Mouse (Mus musculus) spleen, adult 10 weeks (tissue): ENCODE measurements around the gene Dnajc17. TPM values are rescaled to one million over a fixed set of nuclear protein-coding genes. Genes with fewer than 3 reads are reported as not detected.

Source experiments
- polyA plus RNA-seq: library from polyadenylated mRNA; stranded (reverse); fragments of 350-450 nt; fragmentation: Illumina TruSeq; extraction: RNeasy Lipid Tissue Mini Kit (QIAGEN cat#74804); gene quantifications from one replicate; pipeline ENCODE4 v1.2.3, GENCODE M21; 2015; ENCODE audit warnings: low replicate concordance; ENCODE audit not compliant: insufficient read depth

Dnajc17 gene
- polyA plus RNA-seq = 14.3 TPM

DNA sequence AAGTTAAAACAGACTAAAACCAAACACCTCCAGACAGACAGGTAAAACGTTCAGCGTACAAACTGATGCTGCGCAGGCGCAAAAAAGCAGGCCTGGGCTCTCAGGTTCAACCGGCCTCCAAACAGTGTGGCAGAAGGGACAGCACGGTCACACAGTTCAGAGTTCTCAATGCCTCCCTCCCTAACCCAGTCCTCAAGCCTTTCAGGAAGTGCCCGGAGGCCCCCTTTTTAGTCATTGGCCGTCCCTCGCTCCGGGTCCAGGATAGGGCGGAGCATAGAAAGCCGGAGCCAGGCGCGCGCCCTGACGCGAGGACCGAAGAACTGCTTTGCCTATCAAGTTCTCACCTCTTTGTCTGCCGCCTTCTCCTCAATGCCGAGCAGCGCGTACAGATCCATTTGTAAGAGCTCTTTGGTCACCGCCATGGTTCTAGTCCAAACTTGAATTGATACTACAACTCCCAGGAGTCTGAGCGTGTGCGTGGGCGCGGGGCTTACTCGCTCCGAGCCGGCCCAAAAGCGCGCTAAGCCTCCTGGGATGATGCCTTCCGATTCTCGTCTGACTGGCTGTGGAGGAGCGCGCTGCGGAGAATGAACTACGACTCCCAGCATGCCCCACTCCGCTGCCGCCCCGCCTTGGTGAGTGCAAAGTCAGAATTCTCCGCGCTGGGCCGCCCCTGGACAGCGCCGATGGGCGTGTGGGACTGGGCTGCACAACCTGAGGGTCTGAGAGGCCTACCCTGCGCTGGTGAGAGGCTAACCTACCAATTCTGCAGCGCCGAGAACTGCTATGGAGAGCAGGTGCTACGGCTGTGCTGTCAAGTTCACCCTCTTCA lies at the start of gene Dnajc17, which contains the start of gene Zfyve19:
Gene Dnajc17 (minus strand): TSS at position 452 of the 832 bp plus-strand sequence.
Gene Zfyve19 (plus strand): TSS at position 274 of the 832 bp plus-strand sequence.

DNA sequence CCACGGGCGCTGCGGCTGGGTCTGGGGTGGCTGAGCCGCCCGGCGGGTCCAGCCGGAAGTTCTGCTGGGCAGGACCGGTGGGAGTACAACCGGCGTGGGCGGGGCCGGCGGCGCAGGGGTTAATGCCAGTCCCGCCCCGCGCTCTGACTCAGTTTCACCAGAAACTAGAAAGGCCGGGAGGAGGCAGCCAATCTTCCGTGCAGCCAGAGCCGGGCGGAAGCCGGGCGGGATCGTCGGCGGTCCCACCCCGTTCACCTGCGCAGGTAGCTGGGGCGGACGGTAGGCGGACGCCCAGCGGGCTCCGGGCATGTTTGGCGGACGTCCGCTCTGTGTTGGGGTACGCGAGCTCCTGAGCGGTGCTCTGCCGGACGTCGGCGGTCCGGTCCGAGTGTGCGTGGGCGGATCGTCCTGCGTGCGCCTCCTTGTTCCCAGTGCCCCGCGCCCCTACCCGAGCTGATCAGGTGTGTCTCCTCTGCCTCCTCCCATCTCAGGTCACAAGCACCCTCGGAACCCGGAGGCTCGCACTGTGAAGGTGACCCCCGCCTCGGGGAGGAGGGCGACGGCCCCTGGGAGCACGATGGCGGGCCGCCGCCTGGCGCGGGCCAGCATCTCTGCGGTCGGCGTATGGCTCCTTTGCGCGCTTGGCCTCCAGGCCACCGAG lies 28.7 kb upstream of the Dnajc17 start, which contains the start of gene Spint1:
Gene Spint1 (plus strand): TSS at position 153 of the 661 bp plus-strand sequence.

DNA sequence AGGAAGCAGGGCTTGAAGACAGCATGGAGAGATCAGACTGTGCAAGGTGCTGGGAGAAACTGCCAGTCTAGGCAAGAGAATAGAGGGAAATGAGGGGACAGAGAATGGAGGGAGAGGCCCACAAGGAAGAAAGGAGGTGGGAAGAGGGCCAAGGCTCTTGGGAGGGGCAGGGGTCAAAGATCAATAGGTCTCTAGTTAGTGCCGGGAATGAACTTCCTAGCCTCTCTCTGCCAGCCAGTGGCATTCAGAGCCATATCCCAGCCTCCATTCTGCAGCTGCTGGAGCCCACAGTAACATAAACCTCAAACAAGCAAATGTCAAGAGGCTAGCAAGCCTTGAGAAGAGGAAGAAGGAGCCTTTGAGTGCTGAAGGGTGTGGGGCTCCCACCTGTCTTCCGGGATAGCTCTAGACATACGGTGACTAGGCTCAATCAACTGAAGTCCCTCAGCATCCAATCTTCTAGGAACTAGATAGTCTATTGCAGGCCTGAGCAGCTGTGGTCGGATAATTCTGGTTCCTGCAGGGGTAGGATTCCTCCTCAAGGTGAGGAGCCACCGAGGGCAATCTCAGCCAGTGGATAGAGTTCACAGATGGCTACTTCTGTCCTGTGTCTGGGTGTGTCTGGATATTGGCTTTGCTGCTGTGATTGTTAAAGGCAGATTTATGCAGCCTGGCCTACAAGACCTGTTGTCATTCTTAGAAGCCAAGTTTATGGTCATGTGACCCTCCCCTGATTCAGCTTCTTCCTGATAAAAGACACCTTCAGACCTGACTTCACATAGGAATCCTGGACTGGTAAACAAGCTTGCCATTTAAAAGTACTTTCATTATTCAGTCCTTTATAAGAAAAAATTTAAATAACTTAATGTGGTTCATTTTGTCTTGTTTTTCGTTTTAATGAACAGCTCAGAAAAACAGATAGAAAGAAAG lies 21.4 kb upstream of the Dnajc17 start, which contains the start of gene Ppp1r14d:
Gene Ppp1r14d (minus strand): TSS at position 132 of the 930 bp plus-strand sequence.

DNA sequence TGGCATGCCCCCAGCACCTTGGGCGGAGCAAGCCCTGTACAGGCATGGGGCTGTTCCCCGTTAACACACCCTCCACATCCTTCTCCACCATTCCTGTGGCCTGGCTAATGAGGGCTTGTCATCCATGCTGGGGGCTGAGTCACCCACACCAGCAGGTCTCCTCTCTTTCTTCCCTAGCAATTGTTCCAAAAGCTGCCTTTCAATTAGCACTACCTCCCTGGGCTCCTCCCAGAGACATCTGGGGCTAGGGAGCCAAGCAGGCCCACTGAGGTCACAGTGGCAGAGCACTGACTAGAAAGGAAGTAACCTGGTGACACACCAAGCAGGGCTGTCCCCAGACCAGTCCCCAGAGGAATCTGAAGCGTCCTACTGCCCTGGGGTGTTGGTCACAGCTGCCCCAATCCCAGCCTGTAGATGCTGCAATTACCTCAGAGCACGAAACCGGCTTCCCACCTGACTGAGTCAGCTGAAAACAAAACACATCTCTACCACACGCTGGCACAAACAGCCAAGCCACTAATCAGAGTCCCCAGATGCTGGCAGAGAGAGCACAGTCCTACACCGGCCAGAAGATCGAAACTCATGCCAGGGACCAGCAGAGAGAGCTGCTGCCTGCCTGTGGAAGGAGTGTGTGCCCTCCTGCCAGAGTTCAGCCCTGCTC lies 34.5 kb downstream of the Dnajc17 start, which contains the start of gene Gm14137:
Gene Gm14137 (plus strand): TSS at position 519 of the 661 bp plus-strand sequence.

DNA sequence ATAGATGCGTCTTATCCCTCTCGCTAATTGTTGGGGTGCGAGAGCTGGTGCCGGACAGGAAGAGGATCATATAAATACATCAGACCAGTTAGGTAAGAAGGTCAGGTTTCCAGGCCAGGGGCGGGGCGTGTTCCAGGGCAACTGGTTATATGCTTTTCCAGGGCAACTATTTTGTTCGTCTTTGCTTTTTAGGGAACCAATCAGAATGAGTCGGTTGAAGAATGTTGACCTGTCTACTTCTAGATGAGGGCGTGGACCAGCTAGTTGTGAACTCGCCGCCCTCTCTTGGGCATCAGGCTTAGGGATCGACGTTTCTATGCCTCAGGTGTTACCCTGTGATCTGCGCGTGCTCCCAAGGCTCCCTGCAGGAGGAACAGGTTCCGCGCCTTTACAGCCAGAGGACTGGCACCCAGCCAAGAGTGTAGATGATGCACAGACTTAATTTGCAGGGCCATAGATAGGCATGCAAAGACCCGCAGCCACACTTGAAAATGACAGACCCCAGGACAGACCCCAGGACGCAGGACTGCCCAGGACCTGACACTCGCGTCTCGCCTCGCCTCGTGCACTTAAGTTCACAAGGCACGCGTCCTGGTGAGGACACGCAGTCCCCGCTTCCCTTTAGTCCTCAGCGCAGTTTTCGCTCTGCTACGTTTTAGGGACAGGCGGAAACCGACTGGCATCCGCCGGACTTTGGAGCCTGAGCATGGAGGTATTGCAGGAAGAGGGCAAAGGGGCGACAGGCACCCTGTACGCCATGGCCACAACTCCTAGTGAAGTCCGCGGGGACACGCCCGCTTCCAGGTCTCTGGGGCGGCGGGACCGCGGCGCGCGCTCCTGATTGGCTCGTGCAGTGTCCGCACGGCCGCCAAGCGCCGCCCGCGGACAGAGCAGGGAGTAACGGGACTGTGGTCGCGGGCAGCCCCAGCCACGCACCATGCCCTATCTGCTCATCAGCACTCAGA lies 41.4 kb downstream of the Dnajc17 start, which contains the start of gene Gchfr:
Gene Gchfr (plus strand): TSS at position 873 of the 965 bp plus-strand sequence.

DNA sequence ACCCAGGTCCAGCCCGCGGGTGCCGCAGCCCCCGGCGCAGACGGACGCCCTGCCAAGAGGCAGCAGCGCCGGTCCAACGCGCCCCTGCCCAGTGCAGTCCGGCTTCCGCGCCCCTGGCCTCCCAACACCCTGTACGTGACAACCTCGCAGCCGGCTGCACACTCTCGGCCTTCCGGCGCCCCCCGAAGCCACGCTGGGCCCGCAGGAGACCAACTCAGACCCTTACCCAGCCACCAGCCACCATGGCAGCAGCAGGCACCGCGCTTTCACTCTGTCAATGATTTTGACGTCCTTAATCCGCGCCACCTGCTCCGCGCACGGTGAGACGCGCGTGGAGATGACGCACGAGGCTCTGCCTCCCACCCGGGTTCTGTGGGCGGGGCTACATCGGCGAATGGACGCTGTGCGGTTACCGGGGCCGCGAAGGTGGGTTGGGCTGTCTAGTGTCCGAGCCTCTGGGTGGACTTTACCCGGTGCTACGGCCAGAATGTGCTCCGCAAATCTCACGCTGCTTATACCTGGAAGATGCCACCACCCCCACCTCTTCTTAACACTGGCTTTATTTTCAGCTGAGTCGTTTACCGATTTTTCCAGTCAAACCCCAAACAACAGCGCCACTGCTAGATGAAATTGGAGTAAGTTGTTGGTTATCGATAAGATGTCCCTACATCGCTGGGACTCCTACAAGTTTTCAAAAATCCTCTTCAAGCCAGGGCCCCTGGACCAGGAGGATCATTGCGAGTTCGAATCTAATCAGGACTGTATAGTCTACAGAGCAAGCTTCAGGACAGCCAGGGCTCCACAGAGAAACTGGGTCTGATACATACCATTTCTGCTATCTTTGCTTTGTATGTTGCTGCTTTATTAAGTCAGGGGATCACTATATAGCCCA lies 51.7 kb downstream of the Dnajc17 start, which contains the start of gene Rmdn3:
Gene Rmdn3 (minus strand): TSS at position 354 of the 892 bp plus-strand sequence.

Other genes with a start within 250 kb of the Dnajc17 start
- 15.5 TPM for gene Ccdc32, start 179.4 kb downstream of the Dnajc17 start, polyA plus RNA-seq
- 2.7 TPM for gene Rpusd2, start 174.0 kb downstream of the Dnajc17 start, polyA plus RNA-seq
- 8.1 TPM for gene Knl1, start 161.7 kb downstream of the Dnajc17 start, polyA plus RNA-seq
- gene Rad51, start 96.0 kb downstream of the Dnajc17 start, polyA plus RNA-seq = 8.7 TPM
- gene Rmdn3, start 51.8 kb downstream of the Dnajc17 start, polyA plus RNA-seq = 24.8 TPM
- not detected for gene Gchfr, start 41.0 kb downstream of the Dnajc17 start, polyA plus RNA-seq
- gene Gm14137, start 34.3 kb downstream of the Dnajc17 start, polyA plus RNA-seq = 0.29 TPM
- gene Zfyve19, start 178 bp downstream of the Dnajc17 start, polyA plus RNA-seq = 31.7 TPM
- gene Ppp1r14d, start 21.1 kb upstream of the Dnajc17 start, polyA plus RNA-seq = not detected
- gene Spint1, start 28.6 kb upstream of the Dnajc17 start, polyA plus RNA-seq = 7.3 TPM
- gene Rhov, start 62.5 kb upstream of the Dnajc17 start, polyA plus RNA-seq = not detected
- 3.2 TPM for gene Vps18, start 79.9 kb upstream of the Dnajc17 start, polyA plus RNA-seq
- 2.2 TPM for gene Dll4, start 117.0 kb upstream of the Dnajc17 start, polyA plus RNA-seq
- 0.33 TPM for gene Chac1, start 142.4 kb upstream of the Dnajc17 start, polyA plus RNA-seq